Mouse (Mus musculus) natural killer cell, adult 2 months (primary cell): ENCODE results near the gene Kctd13.

Experiments used
- DNase-seq, 2 experiments: peaks; one replicate each; pipeline ENCODE4 v3.0.0; 2022; ENCODE audit warnings: low spot score in 2 of 2

Kctd13 gene

GRCm38 (mm10) chr7:126981601-126982000, 52.9 kb downstream of the Kctd13 start:
- no peak for DNase-seq

- DNase-seq: no peak
These were observed 53.4 kb downstream of the Kctd13 start for GRCm38 (mm10) chr7:126982054-126982453.

GRCm38 (mm10) chr7:126983113-126983512, 54.4 kb downstream of the Kctd13 start:
- DNase-seq: no peak

DNA sequence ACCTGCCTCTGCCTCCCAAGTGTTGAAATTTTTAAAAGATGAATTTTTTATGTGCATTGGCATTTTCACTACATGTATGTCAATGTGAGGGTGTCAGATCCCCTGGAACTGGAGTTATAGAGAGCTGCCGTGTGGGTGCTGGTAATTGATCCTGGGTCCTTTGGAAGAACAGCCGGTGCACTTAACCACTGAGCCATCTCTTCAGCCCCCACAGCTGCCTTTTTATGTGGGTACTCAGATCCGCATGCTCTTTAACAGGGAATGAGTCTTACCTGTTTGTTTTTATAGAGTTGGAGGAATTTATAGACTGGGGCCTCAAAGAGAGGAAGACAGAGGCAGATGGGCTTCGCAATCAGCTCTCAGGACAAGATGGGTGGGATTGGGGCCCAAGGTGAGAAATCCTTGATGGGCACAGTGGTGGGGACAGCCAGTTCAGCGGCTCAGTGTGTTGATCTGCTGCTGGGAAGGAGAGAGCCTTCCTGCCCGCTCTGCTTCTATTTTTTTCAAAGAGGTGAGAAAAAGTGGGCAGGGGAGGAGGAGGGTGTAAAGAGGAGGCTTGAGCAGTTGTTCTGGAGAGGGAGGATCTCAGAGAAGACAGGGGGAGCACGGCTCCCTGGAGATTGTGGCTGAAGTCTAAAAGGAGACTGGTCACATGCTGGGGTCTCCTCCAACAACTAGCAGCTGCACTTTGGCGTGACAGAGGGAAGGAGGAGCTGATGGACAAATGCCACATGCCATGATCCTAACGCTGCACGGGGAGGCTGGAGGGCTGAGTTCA, 56.2 kb downstream of the Kctd13 start:
- no peak for DNase-seq

- no peak for DNase-seq
These were observed 57.6 kb downstream of the Kctd13 start for GRCm38 (mm10) chr7:126986319-126986718.

GRCm38 (mm10) chr7:126988816-126989215, 60.1 kb downstream of the Kctd13 start:
- no peak for DNase-seq
